Mouse (Mus musculus): ENCODE measurements around the gene Gm28374. TPM values are rescaled to one million over a fixed set of nuclear protein-coding genes. Genes with fewer than 3 reads are reported as not detected.
A peak's percentile ranks its signal among the peaks of the same experiment; 100 is the strongest.

Gene Gm28374
- polyA plus RNA-seq, 1 experiment: 0.26 TPM

DNA sequence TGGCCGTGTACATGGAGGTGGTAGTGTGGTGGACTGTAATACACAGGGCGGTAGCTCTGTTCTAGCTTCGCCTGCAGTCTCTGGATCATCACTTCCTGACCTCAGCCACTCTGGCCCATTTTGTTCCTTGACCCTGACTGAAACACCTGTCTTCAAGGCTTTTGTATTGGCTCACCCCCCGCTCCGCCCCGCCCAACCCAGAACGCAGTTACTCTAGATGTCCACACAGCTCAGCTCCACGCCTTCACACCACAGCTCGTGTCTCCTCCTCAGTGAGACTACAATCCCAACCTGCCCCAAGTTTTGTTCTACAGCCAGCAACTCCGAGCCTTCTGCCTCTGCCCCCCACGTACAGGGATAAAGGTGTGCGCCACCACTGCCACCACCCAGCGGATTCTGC, 6.8 kb upstream of the Gm28374 start:
- no peak overlapping the region for H3K4me2 ChIP-seq (ENCODE audit: low read depth)
- no peak overlapping the region for H3ac ChIP-seq (ENCODE audit: control insufficient read depth, insufficient read length)
- no peak for TF ChIP-seq MYOG (IDR thresholded peaks at IDR 0.05; ENCODE audit: control insufficient read depth in 1 of 3, insufficient read depth in 1 of 3, insufficient read length in 2 of 3, low read depth in 2 of 3)
- TF ChIP-seq MAX (IDR thresholded peaks at IDR 0.05; ENCODE audit: low read depth): no peak
- no peak for TF ChIP-seq TCF12 (IDR thresholded peaks at IDR 0.05; ENCODE audit: insufficient read depth, poor library complexity, severe bottlenecking)
- TF ChIP-seq POLR2A (IDR thresholded peaks at IDR 0.05; ENCODE audit: insufficient read length, low read depth): no peak
- TF ChIP-seq USF1 (IDR thresholded peaks at IDR 0.05; ENCODE audit: low read depth): no peak
- no peak for TF ChIP-seq POLR2AphosphoS2 (IDR thresholded peaks at IDR 0.05; ENCODE audit: insufficient read length, low read depth)
- TF ChIP-seq E2F4 (IDR thresholded peaks at IDR 0.05; ENCODE audit: insufficient read depth): no peak
- TF ChIP-seq REST (IDR thresholded peaks at IDR 0.05; ENCODE audit: insufficient read depth, insufficient read length): no peak
- no peak for TF ChIP-seq MYOD1 (IDR thresholded peaks at IDR 0.05; ENCODE audit: control insufficient read depth in 1 of 3, insufficient read length in 2 of 3, low read depth in 2 of 3)
- TF ChIP-seq CEBPB (IDR thresholded peaks at IDR 0.05; ENCODE audit: insufficient read depth, poor library complexity, severe bottlenecking): no peak
- no peak for TF ChIP-seq TCF3 (IDR thresholded peaks at IDR 0.05; ENCODE audit: insufficient read length, low read depth)
- no peak for TF ChIP-seq SRF (IDR thresholded peaks at IDR 0.05; ENCODE audit: control insufficient read depth, insufficient read length, low read depth)
- H3K4me3 ChIP-seq: no peak overlapping the region
- no peaks in the 10 kb centered on the region for H3K27me3 ChIP-seq (ENCODE audit: control insufficient read depth, insufficient read depth, insufficient read length)
- H3K36me3 ChIP-seq (ENCODE audit: control insufficient read depth, insufficient read depth): peaks cover 6% of the 10 kb centered on the region
- H3K79me2 ChIP-seq (ENCODE audit: control insufficient read depth, insufficient read depth): peaks cover 38% of the 10 kb centered on the region

DNA sequence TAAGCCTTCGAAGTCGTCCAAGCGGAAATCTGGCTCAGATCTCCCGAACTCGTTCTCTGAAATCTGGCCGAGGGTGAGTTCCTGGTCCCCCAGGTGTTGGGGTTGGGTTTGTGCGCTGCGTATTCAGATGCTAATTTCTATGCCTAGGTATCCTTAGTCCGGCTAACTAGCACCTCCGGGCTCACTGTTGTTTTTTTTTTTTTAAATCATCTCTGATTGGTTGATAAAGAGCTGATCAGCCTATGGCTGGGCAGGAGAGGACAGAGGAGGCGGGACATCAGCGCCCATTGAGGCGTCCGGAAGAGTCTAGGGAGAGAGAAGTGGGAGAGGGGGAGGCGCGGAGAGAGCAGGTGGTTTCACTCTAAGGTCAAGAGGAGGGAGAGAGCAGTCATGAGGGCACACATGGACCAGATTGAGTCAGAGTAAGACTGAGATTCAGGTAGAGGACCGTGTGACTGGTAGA, 3.4 kb upstream of the Gm28374 start:
- Histone ChIP-seq H3K4me2 (ENCODE audit: low read depth) (peak overlapping the region; percentile 97), H3K4me3 (peak overlapping the region; percentile 89), H3K79me2 (ENCODE audit: control insufficient read depth, insufficient read depth) (peaks cover 47% of the 10 kb centered on the region), H3K36me3 (ENCODE audit: control insufficient read depth, insufficient read depth) (no peaks in the 10 kb centered on the region), H3K27me3 (ENCODE audit: control insufficient read depth, insufficient read depth, insufficient read length) (no peaks in the 10 kb centered on the region), H3ac (ENCODE audit: control insufficient read depth, insufficient read length) (peak overlapping the region; percentile 74)
- TF ChIP-seq TCF3 (IDR thresholded peaks at IDR 0.05; ENCODE audit: insufficient read length, low read depth) (no peak), MAX (IDR thresholded peaks at IDR 0.05; ENCODE audit: low read depth) (no peak), USF1 (IDR thresholded peaks at IDR 0.05; ENCODE audit: low read depth) (no peak), POLR2AphosphoS2 (IDR thresholded peaks at IDR 0.05; ENCODE audit: insufficient read length, low read depth) (no peak), SRF (IDR thresholded peaks at IDR 0.05; ENCODE audit: control insufficient read depth, insufficient read length, low read depth) (no peak), REST (IDR thresholded peaks at IDR 0.05; ENCODE audit: insufficient read depth, insufficient read length) (no peak), CEBPB (IDR thresholded peaks at IDR 0.05; ENCODE audit: insufficient read depth, poor library complexity, severe bottlenecking) (no peak), E2F4 (IDR thresholded peaks at IDR 0.05; ENCODE audit: insufficient read depth) (no peak), POLR2A (IDR thresholded peaks at IDR 0.05; ENCODE audit: insufficient read length, low read depth) (no peak), TCF12 (IDR thresholded peaks at IDR 0.05; ENCODE audit: insufficient read depth, poor library complexity, severe bottlenecking) (no peak), MYOG (IDR thresholded peaks at IDR 0.05; ENCODE audit: control insufficient read depth in 1 of 3, insufficient read depth in 1 of 3, insufficient read length in 2 of 3, low read depth in 2 of 3) (no peak), MYOD1 (IDR thresholded peaks at IDR 0.05; ENCODE audit: control insufficient read depth in 1 of 3, insufficient read length in 2 of 3, low read depth in 2 of 3) (no peak)

DNA sequence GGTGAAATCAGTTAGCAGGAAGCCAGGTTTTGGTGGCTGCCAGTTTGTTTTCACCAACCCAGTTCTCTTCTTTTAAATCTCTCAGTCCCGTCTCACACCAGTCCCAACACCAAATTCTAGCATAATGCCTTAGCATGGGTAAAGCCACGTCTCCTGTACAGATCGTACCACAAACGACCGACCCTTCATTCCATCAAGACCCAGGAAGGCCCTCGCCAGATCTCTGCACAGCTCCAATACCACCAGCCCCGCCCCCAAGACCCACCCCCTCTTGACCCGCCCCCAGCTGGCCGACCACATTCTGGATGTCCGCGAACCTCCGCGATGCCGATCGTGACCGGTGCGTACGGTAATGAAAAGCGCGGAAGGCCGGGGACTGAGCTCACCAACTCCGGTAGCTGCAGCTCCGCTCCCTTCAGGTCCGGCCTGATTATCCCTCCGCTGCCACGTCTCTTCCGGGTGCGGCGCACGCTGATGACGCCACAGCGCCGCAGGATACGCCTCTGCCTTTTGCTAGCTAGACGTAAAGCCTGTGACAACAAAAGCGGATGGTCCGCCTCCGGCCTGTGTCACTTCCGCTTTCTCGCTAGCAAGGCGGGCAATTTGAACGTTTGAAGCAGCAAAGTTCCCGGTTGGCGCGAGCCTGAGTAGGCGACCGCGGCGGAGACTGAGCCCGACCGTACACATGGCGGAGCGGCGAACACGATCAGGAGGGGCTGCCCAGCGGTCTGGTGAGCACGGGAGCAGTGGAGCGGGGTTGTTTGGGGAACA, 2.6 kb upstream of the Gm28374 start, which contains the start of the genes Zfpl1 and Cdca5:
Gene Zfpl1, minus strand, starts transcription at position 479 of the 771 bp plus-strand sequence.
Gene Cdca5, plus strand, starts transcription at position 506 of the 771 bp plus-strand sequence.
- Histone ChIP-seq H3K36me3 (ENCODE audit: control insufficient read depth, insufficient read depth) (no peaks in the 10 kb centered on the region), H3K4me3 (peak within 1 kb of the TSS; percentile 89), H3K79me2 (ENCODE audit: control insufficient read depth, insufficient read depth) (peaks cover 47% of the 10 kb centered on the region), H3K4me2 (ENCODE audit: low read depth) (peak within 1 kb of the TSS; percentile 97), H3K27me3 (ENCODE audit: control insufficient read depth, insufficient read depth, insufficient read length) (no peaks in the 10 kb centered on the region), H3ac (ENCODE audit: control insufficient read depth, insufficient read length) (peak within 1 kb of the TSS; percentile 74)
- TF ChIP-seq POLR2A (IDR thresholded peaks at IDR 0.05; ENCODE audit: insufficient read length, low read depth) (peak; percentile 64), MAX (IDR thresholded peaks at IDR 0.05; ENCODE audit: low read depth) (no peak), SRF (IDR thresholded peaks at IDR 0.05; ENCODE audit: control insufficient read depth, insufficient read length, low read depth) (peak; percentile 94), USF1 (IDR thresholded peaks at IDR 0.05; ENCODE audit: low read depth) (no peak), MYOG (IDR thresholded peaks at IDR 0.05; ENCODE audit: control insufficient read depth in 1 of 3, insufficient read depth in 1 of 3, insufficient read length in 2 of 3, low read depth in 2 of 3) (peak in 2 of 3 experiments; percentile 9 to 63), MYOD1 (IDR thresholded peaks at IDR 0.05; ENCODE audit: control insufficient read depth in 1 of 3, insufficient read length in 2 of 3, low read depth in 2 of 3) (peak in 2 of 3 experiments; percentile 16), CEBPB (IDR thresholded peaks at IDR 0.05; ENCODE audit: insufficient read depth, poor library complexity, severe bottlenecking) (no peak), E2F4 (IDR thresholded peaks at IDR 0.05; ENCODE audit: insufficient read depth) (peak; percentile 99), TCF12 (IDR thresholded peaks at IDR 0.05; ENCODE audit: insufficient read depth, poor library complexity, severe bottlenecking) (no peak), REST (IDR thresholded peaks at IDR 0.05; ENCODE audit: insufficient read depth, insufficient read length) (no peak), POLR2AphosphoS2 (IDR thresholded peaks at IDR 0.05; ENCODE audit: insufficient read length, low read depth) (peak; percentile 20)

DNA sequence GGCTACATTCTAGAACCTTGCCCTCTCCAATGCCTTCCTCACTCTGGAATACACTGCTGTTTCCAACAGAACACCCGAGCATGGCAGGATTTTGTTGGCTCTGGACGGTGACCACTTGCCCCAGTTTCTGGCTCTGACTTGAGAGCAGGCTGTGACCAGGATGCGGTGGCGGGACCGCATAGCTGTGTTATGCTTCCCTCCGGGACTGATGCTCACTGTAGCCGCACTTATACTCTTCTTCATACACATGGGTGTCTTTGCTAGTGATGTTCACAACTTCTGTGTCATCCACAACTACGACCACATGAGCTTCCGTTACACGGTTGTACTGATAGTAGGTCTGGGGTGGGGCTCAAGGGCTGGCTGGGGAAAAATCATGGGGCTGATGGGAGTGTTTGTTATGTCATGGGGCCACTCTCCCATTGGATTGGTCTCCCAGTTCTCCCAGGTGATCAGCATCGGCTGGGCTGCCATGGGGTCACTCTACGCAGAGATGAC, 2.0 kb downstream of the Gm28374 start, which contains the start of gene Tmem262:
Gene Tmem262, plus strand, starts transcription at position 51 of the 498 bp plus-strand sequence.
- Histone ChIP-seq H3K79me2 (ENCODE audit: control insufficient read depth, insufficient read depth) (peaks cover 35% of the 10 kb centered on the region), H3K4me2 (ENCODE audit: low read depth) (no peak within 1 kb of the TSS), H3K36me3 (ENCODE audit: control insufficient read depth, insufficient read depth) (no peaks in the 10 kb centered on the region), H3K4me3 (no peak within 1 kb of the TSS), H3K27me3 (ENCODE audit: control insufficient read depth, insufficient read depth, insufficient read length) (no peaks in the 10 kb centered on the region), H3ac (ENCODE audit: control insufficient read depth, insufficient read length) (no peak within 1 kb of the TSS)
- no peak for TF ChIP-seq E2F4 (IDR thresholded peaks at IDR 0.05; ENCODE audit: insufficient read depth)
- TF ChIP-seq POLR2A (IDR thresholded peaks at IDR 0.05; ENCODE audit: insufficient read length, low read depth): no peak
- TF ChIP-seq MYOG (IDR thresholded peaks at IDR 0.05; ENCODE audit: control insufficient read depth in 1 of 3, insufficient read depth in 1 of 3, insufficient read length in 2 of 3, low read depth in 2 of 3): no peak
- no peak for TF ChIP-seq SRF (IDR thresholded peaks at IDR 0.05; ENCODE audit: control insufficient read depth, insufficient read length, low read depth)
- no peak for TF ChIP-seq POLR2AphosphoS2 (IDR thresholded peaks at IDR 0.05; ENCODE audit: insufficient read length, low read depth)
- no peak for TF ChIP-seq REST (IDR thresholded peaks at IDR 0.05; ENCODE audit: insufficient read depth, insufficient read length)
- TF ChIP-seq TCF3 (IDR thresholded peaks at IDR 0.05; ENCODE audit: insufficient read length, low read depth): no peak
- TF ChIP-seq USF1 (IDR thresholded peaks at IDR 0.05; ENCODE audit: low read depth): no peak
- no peak for TF ChIP-seq MAX (IDR thresholded peaks at IDR 0.05; ENCODE audit: low read depth)
- TF ChIP-seq MYOD1 (IDR thresholded peaks at IDR 0.05; ENCODE audit: control insufficient read depth in 1 of 3, insufficient read length in 2 of 3, low read depth in 2 of 3): no peak

Data from myocyte (in vitro differentiated cells).